In genomic region chr17:8856430-8857371, GRCm38 (mm10) we compare ENCODE assay signal across 8 mouse cellular contexts.
DNase-seq lines count a peak whose midpoint lies in the region; ATAC-seq and TF ChIP-seq lines count a peak whose summit lies in the region.

No protein-coding gene starts in this region.

- DNase-seq in WW6 (ENCODE audit: low read depth, low spot score), result peak; percentile 26
- peak; percentile 84 for DNase-seq in embryonic facial prominence, embryonic 10.5 days (ENCODE audit: low spot score)
- DNase-seq in lung, postnatal 4 days, result peak; percentile 75 to 81
- peak; percentile 41 to 68 for DNase-seq in spleen, adult 18-20 months
- no peak for DNase-seq in layer of hippocampus, adult 8-10 months (ENCODE audit: low spot score in 2 of 2)
- DNase-seq in cerebellum, adult 2 months, result no peak

- WGBS in embryonic facial prominence, embryonic 10.5 days, result 38% methylated on average over 22 of the region's 22 CpGs
- WGBS in heart, embryonic 12.5 days, result 40% methylated on average over 22 of the region's 22 CpGs
- 15% methylated on average over 22 of the region's 22 CpGs for WGBS in kidney, embryonic 16.5 days
- WGBS in cerebellum, adult 2 months, result 52% methylated on average over 22 of the region's 22 CpGs

- H3K9me3 ChIP-seq in embryonic facial prominence, embryonic 10.5 days, result no peaks in the 10 kb centered on the region
- H3K9me3 ChIP-seq in heart, embryonic 12.5 days (replicated peaks), result no peaks in the 10 kb centered on the region
- no peaks in the 10 kb centered on the region for H3K9me3 ChIP-seq in kidney, embryonic 16.5 days (ENCODE audit: low read length)

- ATAC-seq in heart, embryonic 12.5 days (ENCODE audit: insufficient number of reproducible peaks, low FRiP score), result peak; percentile 82
- peak; percentile 87 for ATAC-seq in kidney, embryonic 16.5 days (ENCODE audit: low FRiP score, low TSS enrichment)

- peak overlapping the region; percentile 61 for H3K4me2 ChIP-seq in heart, embryonic 12.5 days
- H3K4me2 ChIP-seq in kidney, embryonic 16.5 days (replicated peaks; ENCODE audit: low read depth, low read length), result peak overlapping the region; percentile 49

- peaks cover 14% of the 10 kb centered on the region for H3K4me1 ChIP-seq in embryonic facial prominence, embryonic 10.5 days
- H3K4me1 ChIP-seq in heart, embryonic 12.5 days (replicated peaks), result peaks cover 14% of the 10 kb centered on the region
- peaks cover 31% of the 10 kb centered on the region for H3K4me1 ChIP-seq in kidney, embryonic 16.5 days (ENCODE audit: insufficient read depth, low read length)
- peaks cover 14% of the 10 kb centered on the region for H3K4me1 ChIP-seq in cerebellum, adult 2 months (ENCODE audit: control insufficient read depth, insufficient read depth, low read length)

- no peak for TF ChIP-seq CTCF in cerebellum, adult 2 months (IDR thresholded peaks at IDR 0.05; ENCODE audit: borderline replicate concordance, insufficient read depth, low read depth, low read length)

- H3K36me3 ChIP-seq in embryonic facial prominence, embryonic 10.5 days (replicated peaks), result no peaks in the 10 kb centered on the region
- H3K36me3 ChIP-seq in heart, embryonic 12.5 days, result no peaks in the 10 kb centered on the region
- no peaks in the 10 kb centered on the region for H3K36me3 ChIP-seq in kidney, embryonic 16.5 days (ENCODE audit: insufficient read depth, low read length)

- TF ChIP-seq POLR2A in cerebellum, adult 2 months (IDR thresholded peaks at IDR 0.05; ENCODE audit: borderline replicate concordance, insufficient read depth, low read length), result no peak

- no peak overlapping the region; the same call in 1 of the 2 replicates for H3K9ac ChIP-seq in heart, embryonic 12.5 days
- no peak overlapping the region; the same call in 1 of the 2 replicates for H3K9ac ChIP-seq in kidney, embryonic 16.5 days (replicated peaks; ENCODE audit: low read length)

- H3K27ac ChIP-seq in embryonic facial prominence, embryonic 10.5 days (replicated peaks), result peak overlapping the region; percentile 48
- H3K27ac ChIP-seq in heart, embryonic 12.5 days (ENCODE audit: poor library complexity, severe bottlenecking), result no peak overlapping the region
- H3K27ac ChIP-seq in kidney, embryonic 16.5 days (ENCODE audit: low read length), result no peak overlapping the region
- H3K27ac ChIP-seq in cerebellum, adult 2 months (ENCODE audit: insufficient read depth, low read length), result no peak overlapping the region

- H3K27me3 ChIP-seq in embryonic facial prominence, embryonic 10.5 days (replicated peaks; ENCODE audit: low read depth, poor library complexity, severe bottlenecking), result no peaks in the 10 kb centered on the region; the same call in 1 of the 2 replicates
- H3K27me3 ChIP-seq in heart, embryonic 12.5 days (replicated peaks), result 0 out of 2 replicates have a peak, but pooled peaks cover 8% of the 10 kb centered on the region
- H3K27me3 ChIP-seq in kidney, embryonic 16.5 days (ENCODE audit: insufficient read depth, low read length), result no peaks in the 10 kb centered on the region
- no peaks in the 10 kb centered on the region for H3K27me3 ChIP-seq in cerebellum, adult 2 months (ENCODE audit: control insufficient read depth, insufficient read depth, low read length)

- H3K4me3 ChIP-seq in embryonic facial prominence, embryonic 10.5 days, result peak overlapping the region; percentile 50
- H3K4me3 ChIP-seq in heart, embryonic 12.5 days, result peak overlapping the region; percentile 36
- H3K4me3 ChIP-seq in kidney, embryonic 16.5 days (ENCODE audit: low read length), result peak overlapping the region; percentile 33
- no peak overlapping the region for H3K4me3 ChIP-seq in cerebellum, adult 2 months (replicated peaks; ENCODE audit: insufficient read depth, low read depth, low read length)

Comparison
In these comparisons a context has a peak if more than half of its experiments do, and no peak if none do; other contexts are left out.
1. DNase-seq: peak in WW6 (single experiment), embryonic facial prominence, embryonic 10.5 days (single experiment), lung, postnatal 4 days (2 of 2) and spleen, adult 18-20 months (2 of 2); none in layer of hippocampus, adult 8-10 months (0 of 2) and cerebellum, adult 2 months (0 of 2).